Mouse (Mus musculus): ENCODE data around the gene Ifna14.
"Not testable (repeated sequence)": the region's sequence is repeated elsewhere in the genome, so short reads cannot be mapped to it uniquely, and the experiment has no call there.

Ifna14 gene

GRCm38 (mm10) chr4:88571698-88572097 is at the start of gene Ifna14:
Gene Ifna14 (minus strand): TSS chr4:88571798.
- no peak for DNase-seq (ENCODE audit: inconsistent ontology term)

- no peak for DNase-seq (ENCODE audit: inconsistent ontology term)
Observed at GRCm38 (mm10) chr4:88603276-88603675, 31.7 kb upstream of the Ifna14 start, which contains the start of gene Ifna12. Gene Ifna12 (minus strand): TSS chr4:88603376.

- no peak for DNase-seq (ENCODE audit: inconsistent ontology term)
Observed at GRCm38 (mm10) chr4:88592285-88592684, 20.7 kb upstream of the Ifna14 start, which contains the start of gene Ifna9. Gene Ifna9 (minus strand): TSS chr4:88592385.

DNA sequence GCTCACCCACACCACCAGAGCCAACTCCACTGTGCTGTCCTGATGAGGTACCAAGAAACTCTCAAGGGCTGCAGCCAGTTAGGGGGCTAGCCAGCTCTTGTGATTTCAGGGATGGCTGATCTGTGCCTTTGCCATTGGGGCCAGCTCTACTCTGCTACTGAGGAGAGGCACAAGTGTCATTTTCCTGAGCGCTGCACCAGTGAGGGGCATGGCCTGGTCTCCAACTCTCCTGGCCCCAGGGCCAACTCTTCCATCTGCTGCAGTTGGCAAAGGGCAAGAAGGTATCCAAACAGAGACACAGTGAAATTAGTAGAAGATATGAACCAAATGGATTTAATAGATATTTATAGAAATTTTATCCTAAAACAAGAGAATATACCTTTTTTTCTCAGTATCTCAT is 9.8 kb downstream of the Ifna14 start:
- DNase-seq (ENCODE audit: inconsistent ontology term) = no peak

DNA sequence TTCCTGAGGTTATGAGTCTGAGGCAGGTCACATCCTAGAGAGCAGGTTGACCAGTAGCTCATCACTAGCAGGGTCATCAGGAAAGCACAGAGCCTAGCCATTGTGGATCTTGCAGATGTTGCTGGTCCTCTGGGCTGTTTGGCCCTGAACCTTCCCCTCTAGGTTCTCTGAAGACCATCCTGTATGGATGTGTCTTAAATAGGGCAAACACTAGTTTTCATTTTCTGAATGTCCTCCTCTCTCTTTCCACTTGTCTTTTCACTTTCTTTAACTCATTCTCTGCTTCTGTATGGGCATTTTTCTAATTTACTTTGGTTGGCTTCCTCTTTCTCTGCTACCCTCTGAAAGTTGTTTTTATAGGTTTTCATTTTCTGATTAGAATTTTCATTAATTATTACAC is 13.5 kb downstream of the Ifna14 start, which contains the start of gene Ifna15:
Gene Ifna15, minus strand, starts transcription at position 101 of the 400 bp plus-strand sequence.
- DNase-seq (ENCODE audit: inconsistent ontology term) = not testable (repeated sequence)

GRCm38 (mm10) chr4:88550161-88550945 is 21.2 kb downstream of the Ifna14 start:
- peak; percentile 92 for DNase-seq (ENCODE audit: inconsistent ontology term)

GRCm38 (mm10) chr4:88547986-88548385 is 23.6 kb downstream of the Ifna14 start:
- DNase-seq (ENCODE audit: inconsistent ontology term) = no peak

GRCm38 (mm10) chr4:88543649-88544234 is 27.9 kb downstream of the Ifna14 start:
- DNase-seq (ENCODE audit: inconsistent ontology term) = peak; percentile 80

GRCm38 (mm10) chr4:88537328-88537727 is 34.3 kb downstream of the Ifna14 start:
- DNase-seq (ENCODE audit: inconsistent ontology term) = peak; percentile 48

DNA sequence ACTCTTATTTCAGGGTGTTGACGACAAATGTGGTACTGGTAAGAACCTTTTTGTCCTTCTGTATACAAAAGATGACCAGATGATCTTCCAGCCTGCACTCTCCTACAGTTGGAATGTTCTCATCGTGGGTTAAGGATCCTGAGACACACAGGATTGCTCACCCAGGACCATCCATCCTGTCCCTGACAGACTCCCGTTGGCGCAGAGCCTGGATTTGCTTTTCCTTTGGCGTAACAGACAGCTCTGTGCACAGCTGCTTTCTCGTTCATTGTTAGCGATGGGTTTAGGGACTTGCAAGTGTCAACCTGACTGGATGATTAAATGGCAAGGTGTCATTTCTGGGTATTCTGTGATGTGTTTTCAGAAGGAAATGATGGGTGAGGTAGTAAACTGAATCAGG is 35.0 kb downstream of the Ifna14 start:
- DNase-seq (ENCODE audit: inconsistent ontology term) = no peak

DNA sequence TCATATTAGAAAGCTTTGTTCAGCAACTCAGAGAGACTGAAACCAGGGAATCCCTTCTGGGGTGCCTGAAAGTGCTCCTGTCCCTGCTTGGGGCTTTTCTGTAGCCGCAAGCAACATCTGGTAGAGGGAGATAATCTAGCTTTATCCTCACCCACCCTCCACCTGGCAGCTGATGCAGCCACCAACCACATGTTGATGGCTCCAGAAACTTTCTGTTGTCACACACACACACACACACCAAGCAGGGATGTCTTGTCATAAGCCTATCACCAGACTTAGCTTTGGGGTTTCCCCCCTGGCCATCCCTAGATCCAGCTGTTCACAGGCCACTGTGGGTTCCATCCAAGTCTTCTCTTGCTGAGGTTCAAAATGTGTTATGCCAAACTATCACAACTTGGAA is 35.9 kb downstream of the Ifna14 start:
- DNase-seq (ENCODE audit: inconsistent ontology term) = no peak

GRCm38 (mm10) chr4:88534903-88535302 is 36.7 kb downstream of the Ifna14 start:
- no peak for DNase-seq (ENCODE audit: inconsistent ontology term)

DNA sequence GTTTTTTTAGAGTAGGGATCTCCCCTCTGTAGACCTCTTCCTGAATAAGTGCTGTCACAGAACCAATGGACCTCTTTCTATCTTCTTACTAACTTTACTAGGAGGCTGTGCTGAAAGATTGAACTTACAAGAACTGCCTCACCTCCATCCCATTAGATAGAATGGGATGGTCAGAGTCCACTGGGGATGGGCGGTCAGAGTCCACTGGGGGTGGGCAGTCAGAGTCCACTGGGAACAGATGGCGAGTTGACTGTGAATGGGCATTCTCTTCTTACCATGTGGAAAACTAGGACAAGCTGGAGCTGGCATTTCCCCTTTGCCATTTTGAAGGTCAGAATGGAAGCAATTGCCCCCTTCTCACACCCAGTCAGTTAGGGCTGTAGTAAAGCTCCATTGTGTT is 38.1 kb downstream of the Ifna14 start:
- DNase-seq (ENCODE audit: inconsistent ontology term) = no peak

DNA sequence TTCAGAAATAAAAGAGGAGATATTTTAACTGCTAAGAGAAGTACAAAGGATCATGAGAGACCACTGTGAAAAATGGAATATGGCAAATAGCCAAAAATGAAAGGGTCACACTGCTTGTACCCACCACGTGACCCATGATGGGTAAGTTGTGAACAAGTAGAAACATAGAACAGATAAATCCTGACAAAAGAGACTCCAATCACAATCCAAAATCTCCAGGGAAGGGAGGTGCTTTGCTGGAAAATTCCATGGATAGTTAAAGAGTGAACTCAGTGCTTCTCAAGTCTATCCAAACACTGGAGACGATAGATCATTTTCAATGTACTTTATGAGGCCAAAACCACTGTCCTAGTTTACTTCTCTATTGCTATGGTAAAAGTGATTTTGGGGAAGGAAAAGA is 40.7 kb downstream of the Ifna14 start:
- DNase-seq (ENCODE audit: inconsistent ontology term) = peak; percentile 79

GRCm38 (mm10) chr4:88530271-88530670 is 41.3 kb downstream of the Ifna14 start:
- DNase-seq (ENCODE audit: inconsistent ontology term) = peak; percentile 36

DNA sequence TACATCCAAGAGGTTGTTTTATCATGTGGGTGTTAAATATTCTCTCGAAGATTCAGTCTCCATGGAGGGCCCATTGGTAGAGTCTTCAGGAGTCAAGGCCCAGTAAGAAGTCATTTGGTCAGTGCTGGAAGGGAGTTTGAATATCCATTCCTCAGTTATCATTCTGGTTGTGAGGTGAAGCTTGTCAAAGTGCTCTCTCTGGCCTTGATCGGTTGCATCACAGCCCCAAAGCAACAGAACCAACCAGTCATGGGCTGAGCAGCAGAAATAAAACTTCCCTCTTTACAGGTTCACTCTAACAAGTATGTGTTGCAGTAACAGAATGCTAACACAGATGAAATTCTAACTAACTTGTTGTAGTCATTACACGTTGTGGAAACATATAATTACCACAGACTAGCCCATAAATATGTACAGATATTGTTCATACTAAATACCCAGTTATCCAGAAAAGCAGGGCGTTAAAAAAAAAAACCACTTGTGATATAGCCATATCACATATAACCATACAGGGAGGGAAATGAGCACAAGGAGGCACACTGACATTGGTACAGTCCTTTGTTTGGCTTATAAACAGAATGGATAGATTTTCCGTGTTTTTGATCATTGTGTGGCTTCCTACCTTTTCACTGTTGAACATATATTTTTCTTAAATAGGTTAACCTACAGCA is 45.1 kb downstream of the Ifna14 start:
- DNase-seq (ENCODE audit: inconsistent ontology term) = no peak

DNA sequence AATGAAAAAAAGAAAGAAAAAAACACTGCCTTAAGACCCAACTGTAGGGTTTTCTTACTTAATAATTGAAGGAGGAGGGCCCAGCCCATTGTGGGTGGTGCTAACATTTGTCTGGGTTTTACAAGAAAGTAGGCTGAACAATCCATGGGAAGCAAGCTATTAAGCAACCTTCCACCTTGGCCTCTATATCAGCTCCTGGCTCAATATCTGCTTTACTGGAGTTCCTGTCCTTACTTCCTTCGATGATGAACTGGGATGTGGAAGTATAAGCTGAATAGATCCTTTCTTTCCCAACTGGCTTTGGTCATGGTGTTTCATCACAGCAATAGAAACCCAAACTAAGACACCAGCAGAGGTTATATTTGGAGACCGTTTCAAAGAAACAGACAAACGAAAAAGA is 46.2 kb downstream of the Ifna14 start:
- DNase-seq (ENCODE audit: inconsistent ontology term) = no peak

DNA sequence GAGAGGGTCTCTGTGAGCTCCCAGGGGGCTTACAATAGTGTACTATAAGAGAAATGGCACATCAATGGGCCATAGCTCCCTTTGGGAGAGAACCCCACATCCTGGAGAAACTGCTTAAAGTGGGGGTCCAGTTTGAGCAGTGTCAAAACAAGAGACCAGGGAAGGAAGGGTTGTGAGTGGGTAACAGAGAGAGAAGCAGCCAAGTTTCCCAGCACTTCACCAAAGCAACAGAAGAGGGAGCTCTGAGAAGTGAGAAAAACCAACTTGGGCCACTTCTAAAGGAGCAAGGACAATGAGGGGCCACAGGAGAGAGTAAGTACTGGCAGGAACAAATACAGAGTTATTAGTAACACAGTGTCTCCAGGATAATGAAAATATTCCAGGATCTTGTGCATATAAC is 48.4 kb downstream of the Ifna14 start:
- peak; percentile 40 for DNase-seq (ENCODE audit: inconsistent ontology term)

- no peak for DNase-seq (ENCODE audit: inconsistent ontology term)
Observed at GRCm38 (mm10) chr4:88522674-88523073, 48.9 kb downstream of the Ifna14 start, which contains the start of gene Ifnb1. Gene Ifnb1 (minus strand): TSS chr4:88522774.
